Mouse (Mus musculus) C2C12 (cell line): ENCODE measurements around the gene Prdm1.

ENCODE experiments used
- CEBPB ChIP-seq: IDR thresholded peaks from one replicate; pipeline ENCODE4 v1.6.1; 2011; ENCODE audit warnings: low read depth, mild to moderate bottlenecking, control low read depth, moderate library complexity
- CTCF ChIP-seq: IDR thresholded peaks from one replicate; pipeline ENCODE4 v1.5.1; 2011; ENCODE audit not compliant: control insufficient read depth, insufficient read depth, insufficient read length
- MAX ChIP-seq: IDR thresholded peaks from one replicate; pipeline ENCODE4 v1.6.1; 2011; ENCODE audit warnings: mild to moderate bottlenecking, control low read depth
- MYOD1 ChIP-seq: IDR thresholded peaks from one replicate; pipeline ENCODE4 v1.6.1; 2011; ENCODE audit warnings: low read depth; ENCODE audit not compliant: control insufficient read depth, insufficient read length
- MYOG ChIP-seq: IDR thresholded peaks from one replicate; pipeline ENCODE4 v1.6.1; 2011; ENCODE audit not compliant: control insufficient read depth, insufficient read length; ENCODE audit errors: extremely low read depth
- USF1 ChIP-seq: IDR thresholded peaks from one replicate; pipeline ENCODE4 v1.6.1; 2011; ENCODE audit warnings: low read depth, mild to moderate bottlenecking, control low read depth, moderate library complexity

GRCm38 (mm10) chr10:44400119-44400518, 128.2 kb downstream of the Prdm1 start:
- TF ChIP-seq CTCF: no peak
- no peak for TF ChIP-seq MYOD1
- TF ChIP-seq USF1: no peak
- TF ChIP-seq CEBPB: no peak
- no peak for TF ChIP-seq MYOG
- TF ChIP-seq MAX: no peak
